Mouse (Mus musculus) frontal cortex, postnatal 36 days (tissue): ENCODE measurements around the gene Nagpa.
"Not testable (repeated sequence)": the region's sequence is repeated elsewhere in the genome, so short reads cannot be mapped to it uniquely, and the experiment has no call there.

ENCODE experiments used
- DNase-seq, 2 experiments: peaks; one replicate each; pipeline ENCODE4 v3.0.0; 2022; ENCODE audit warnings: low spot score in 2 of 2

Gene Nagpa

DNA sequence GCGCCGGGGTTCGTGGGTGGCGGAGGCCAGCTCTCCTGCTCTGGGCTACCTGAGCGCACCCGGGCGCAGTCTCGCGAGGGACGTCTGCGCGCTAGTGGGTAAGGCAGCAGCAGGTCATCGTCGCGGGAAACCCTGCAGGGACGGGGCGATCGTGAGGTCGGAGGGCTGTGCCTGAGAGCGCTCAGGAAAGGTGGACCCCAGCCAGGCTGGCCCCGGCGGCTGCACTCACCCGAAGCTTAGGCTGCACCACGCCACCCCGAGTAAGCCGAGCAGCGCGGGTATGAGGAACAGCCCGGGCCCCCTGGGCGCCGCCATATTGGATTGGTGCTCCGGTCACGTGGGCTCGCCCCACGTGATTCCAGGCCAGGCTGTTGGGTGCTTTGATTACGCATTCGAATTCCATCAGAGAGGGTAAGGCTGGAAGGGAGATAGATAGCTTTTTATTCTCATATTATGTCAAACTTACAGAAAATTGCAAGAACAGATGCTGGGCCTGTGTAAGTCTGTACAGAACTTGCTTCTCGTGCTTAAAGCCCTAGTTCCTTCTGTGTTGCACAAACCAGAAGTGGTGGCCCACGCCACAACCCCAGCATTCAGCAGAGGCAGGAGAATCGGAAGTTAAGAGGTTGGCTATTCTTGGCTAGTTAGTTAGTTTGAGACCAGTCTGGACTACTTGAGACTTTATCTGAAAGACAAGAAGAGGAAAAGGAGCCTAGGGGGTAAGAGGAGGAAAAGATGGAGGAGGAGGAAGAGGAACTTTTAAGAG lies at the start of gene Nagpa:
Gene Nagpa (minus strand): TSS at position 345 of the 766 bp plus-strand sequence.
- peak; percentile 69 to 85 for DNase-seq

DNA sequence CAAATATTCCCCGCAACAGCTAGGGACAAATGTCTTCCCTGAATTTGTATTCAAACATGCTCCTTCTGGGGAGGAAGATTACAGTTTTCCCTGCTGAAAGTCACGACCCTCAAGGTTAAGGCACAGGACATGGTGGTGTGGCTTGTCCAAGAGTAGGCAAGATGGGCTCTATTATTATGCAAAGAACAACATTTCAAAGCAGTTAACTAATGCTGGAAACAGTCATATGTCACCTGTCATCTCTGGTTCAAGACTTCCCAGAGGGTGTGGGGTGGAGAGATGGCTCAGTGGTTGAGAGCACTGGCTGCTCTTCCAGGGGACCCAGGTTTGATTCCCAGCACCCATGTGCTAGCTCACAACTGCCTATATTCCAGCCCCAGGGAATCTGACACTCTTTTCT lies 48.4 kb upstream of the Nagpa start:
- DNase-seq = no peak

DNA sequence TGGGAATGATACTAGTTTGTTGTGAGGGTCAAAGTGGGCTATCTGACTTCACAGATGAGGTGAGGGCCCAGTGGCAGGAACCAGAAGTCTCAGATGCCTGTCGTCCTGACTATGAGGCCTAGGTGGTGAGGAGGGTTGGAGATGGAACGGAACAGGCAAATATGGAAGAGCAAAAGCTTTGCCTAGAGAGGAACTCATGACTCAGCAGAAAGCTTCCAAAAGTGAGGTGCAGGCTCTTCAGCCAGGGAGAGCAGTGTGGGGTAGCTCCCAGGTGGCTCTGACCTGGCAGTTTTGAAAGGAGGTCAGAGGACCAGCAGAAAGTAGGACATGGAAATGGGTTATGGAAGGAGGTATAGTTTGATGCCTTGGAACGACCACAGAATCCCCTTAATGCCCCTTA lies 47.1 kb upstream of the Nagpa start:
- DNase-seq = no peak

DNA sequence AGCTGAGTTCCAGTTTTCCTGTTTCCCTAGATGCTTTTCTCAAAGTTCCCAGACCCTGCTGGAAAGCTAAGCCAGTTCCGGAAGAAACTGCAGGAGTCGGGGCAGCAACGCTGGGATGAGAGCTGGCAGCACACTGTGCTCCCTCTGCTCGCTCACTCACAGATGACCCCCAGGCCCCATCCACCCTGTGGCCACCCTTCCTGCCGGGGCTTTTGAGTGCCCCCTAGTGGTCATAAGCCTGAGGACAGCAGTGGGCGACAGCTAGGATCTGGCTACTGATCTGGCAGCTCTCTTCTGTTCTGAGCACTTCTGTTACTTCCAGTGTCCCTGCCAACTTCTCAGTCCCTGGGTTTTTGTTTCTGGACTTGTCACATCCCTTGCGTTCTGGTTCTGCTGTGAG lies 40.6 kb upstream of the Nagpa start:
- DNase-seq = peak; percentile 50 to 55

DNA sequence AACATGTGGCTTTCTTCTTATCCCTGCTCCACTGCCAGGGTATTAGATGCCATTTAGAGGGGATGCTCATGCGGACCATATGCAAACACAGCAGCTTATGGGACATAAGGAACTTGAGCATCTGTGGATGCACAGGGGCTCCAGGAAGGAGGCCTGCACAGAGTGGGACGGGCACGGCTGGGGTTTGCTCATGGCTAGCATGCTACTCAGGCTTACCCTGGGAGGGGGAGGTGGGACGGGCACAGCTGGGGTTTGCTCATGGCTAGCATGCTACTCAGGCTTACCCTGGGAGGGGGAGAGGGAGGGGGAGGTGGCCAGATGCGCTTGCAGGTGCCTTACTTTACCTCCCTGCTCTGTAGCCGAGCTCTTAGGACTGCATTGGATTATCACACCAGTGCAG lies 39.1 kb upstream of the Nagpa start:
- no peak for DNase-seq

DNA sequence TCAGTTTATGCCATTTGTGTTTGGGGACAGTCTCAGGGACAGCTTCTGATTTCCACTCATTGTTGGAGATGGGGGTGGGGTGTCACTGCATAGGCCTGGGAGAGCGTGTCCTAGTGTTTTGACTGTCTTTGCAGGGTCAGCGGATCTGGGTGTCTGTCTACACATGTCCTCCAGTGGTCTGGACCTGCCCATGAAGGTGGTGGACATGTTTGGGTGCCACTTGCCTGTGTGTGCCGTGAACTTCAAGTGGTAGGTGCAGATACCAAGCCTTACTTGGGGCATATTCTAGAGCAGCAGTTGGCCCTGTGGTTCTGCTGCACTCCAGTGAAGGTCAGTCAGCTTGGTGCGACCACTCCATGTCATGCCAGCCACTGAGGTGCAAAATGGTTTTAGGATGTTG lies 38.5 kb upstream of the Nagpa start:
- no peak for DNase-seq

DNA sequence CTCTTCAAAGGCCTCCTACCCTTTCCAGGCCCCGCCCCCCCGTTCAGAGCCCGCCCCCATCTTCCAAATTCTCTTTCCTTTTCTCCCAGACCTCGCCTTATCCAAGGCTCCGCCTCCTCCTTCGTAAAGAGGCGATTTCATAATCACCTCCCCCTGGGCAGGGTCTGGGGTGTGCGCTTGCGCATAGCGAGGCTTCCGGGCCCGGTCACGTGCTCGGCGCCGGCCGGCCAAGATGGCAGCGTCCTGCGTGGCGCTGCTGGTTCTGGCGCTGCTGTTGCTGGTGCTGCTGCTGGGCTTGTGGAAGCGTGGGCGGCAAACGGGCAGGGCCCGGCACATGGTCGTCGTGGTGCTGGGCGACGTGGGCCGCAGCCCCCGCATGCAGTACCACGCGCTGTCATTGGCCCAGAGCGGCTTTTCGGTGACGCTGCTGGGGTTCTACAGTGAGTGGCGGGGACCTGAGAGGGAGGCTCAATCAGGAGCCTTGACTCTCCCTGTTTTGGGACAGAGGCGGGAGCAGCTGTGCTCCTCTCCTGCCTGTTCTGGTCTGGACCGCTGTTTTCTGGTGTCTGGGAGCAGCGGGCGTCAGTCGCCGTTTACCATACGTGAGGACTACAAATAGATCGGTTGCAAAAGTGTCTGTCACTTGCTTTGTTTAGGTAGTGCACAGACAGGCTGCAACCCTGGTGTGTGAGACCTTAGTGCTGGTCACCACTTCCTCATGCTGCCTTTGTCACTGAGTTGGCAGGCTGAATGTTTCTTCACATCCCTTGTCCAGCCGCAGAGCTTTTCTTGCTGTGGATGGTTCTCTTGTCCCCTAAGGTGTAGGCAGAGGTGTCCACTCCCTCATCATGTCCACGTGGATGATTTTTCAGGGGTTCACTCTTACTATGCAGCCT lies 29.9 kb upstream of the Nagpa start, which contains the start of gene Alg1:
Gene Alg1 (plus strand): TSS at position 204 of the 896 bp plus-strand sequence.
- peak; percentile 93 to 95 for DNase-seq

DNA sequence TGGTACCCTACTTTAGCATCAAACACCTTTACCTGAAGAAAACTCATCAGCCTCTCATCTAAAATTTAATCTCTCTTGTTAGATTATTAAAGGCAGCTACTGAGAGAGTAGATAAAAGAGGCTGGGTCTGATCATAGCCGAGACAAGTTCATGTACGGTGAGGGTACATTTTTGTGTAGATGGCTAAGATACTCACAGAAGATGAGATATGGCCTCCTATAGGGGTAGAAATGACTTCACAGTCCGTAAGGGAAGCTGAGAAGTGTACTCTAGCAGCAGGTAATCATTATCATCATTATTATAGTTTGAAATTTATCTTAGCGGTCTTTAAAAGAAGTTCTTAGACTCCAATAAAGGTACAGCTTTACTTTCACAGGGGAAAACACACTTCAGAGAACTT lies 29.2 kb upstream of the Nagpa start:
- DNase-seq = no peak

DNA sequence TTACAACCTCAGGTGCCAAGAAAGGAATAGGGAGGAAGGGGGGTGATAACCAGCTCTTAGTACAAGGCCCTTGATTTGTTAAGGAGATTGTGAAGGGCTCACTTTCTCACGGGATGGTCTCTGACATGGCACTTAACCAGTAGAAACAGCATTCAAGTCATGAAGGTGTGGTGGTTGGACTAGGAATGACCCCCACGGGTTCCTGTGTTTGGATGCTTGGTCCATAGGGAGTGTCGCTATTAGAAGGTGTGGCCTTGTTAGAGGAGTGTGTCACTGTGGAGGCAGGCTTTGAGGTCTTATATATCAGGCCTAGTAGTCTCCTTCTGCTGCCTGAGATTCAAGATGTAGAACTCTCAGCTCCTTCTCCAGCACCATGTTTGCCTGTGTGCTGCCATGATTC lies 24.3 kb upstream of the Nagpa start:
- not testable (repeated sequence) for DNase-seq

DNA sequence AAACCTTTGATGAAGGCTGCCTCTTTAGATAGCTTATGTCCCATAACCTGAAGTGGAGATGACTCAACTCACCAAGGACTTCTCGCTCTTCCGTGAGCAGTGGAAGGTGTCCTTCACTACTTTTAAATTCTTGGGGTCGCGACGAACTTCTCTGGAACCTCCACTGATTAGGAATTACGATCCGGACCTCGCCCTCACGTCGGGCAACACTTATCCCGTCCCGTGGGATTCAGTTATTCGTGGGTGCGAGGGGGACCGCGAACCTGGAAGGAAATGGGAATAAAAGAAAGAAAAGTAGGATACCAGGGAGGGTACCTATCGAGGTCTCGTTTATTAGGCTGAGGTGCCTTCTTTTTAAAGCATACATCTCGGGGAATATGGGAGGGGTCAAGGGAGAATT lies 23.7 kb upstream of the Nagpa start:
- not testable (repeated sequence) for DNase-seq

DNA sequence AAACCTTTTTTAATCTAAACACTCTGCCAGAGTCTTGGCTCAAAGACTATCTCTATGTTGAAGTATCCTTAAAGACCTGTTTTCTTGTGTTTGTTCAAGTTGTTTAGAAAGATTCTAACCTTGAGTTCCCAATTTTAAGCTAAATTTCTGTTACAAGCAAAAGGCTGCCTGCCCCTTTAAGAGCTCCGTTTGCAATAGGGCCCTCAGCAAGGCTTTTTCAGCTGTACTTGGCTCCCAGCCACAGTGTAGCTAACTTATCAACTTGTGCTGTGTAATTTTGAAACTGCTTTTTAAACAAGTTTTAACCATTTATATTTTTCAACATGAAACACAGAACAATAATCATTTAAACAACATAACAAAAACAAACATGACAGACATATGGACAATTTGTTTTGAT lies 22.7 kb upstream of the Nagpa start:
- DNase-seq = not testable (repeated sequence)

DNA sequence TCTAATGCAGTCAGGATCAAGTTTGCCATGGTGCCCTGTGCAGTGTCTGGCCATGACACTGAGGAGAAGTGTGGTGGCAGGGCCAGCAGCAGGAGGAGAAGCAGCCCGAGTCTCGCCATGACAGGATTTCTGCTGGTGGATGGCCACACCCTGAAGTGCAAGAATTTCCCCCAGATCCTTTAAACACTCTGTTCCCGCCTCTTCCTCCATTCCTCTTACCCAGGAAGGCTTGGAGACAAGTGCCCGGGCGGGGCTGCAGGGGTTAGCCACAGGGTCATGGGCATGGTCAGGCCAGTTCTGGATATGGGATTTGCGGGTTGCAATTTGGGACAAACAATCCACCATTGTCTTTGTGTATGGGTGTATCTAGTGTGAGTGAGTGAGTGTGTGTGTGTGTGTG lies 18.3 kb upstream of the Nagpa start, which contains the start of gene AU021092:
Gene AU021092 (minus strand): TSS at position 160 of the 400 bp plus-strand sequence.
- no peak for DNase-seq

DNA sequence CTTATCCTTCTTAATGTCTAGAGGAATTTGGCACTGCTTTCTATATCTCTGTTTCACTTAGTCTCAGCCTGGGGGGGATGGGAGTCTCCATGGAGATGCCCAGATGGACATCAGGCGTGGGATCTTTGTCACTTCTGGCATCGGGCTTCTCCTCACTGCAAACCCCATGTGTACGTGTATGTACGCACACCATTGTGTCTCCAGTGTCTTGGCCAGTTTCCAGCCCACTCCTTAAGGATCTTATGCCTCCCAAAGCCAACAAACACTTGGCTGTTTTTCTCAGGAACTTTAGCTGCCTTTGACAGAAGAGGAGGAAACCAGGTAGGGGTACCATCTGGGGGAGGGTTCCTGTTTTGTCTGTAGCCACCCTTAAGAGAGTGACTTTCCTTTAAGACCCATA lies 17.6 kb upstream of the Nagpa start:
- DNase-seq = no peak

DNA sequence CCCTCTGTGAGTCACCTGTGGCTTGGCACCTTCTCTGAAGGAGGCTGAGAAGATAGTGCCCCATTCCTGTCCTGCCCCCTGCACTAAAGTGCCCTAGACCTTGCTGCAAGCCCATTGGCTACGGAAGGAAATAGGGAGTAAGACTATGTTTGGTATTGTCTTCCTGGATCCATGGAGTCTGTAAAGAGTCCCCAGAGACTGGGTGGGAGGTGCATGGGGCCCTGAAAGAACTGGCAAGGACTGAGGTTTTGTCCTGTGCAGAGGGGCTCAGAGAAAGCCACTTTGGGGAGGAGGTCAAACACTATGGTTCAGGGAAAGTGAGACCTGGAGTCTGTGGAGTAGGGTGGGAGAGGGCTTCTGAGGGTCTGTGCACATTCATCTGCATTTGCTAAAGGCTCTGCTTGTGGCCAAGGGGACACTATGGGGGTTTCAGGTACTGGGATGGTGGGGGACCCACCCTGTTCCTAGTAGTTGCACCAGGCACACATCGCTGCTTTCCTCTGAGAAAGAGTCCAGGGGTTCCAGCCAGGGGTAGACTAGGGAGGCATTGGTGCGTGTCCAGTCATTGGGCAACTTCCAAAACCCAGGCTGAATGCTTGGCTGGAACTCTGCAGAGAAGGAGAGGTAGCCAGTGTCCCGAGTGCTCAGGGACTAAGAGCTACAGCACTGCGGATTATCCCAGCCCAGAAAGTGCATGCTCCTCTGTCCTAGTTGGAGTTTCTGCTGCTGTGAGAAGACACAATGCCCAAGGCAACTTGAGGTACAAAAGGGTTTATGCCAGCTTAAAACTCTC lies 13.7 kb upstream of the Nagpa start:
- DNase-seq = no peak

DNA sequence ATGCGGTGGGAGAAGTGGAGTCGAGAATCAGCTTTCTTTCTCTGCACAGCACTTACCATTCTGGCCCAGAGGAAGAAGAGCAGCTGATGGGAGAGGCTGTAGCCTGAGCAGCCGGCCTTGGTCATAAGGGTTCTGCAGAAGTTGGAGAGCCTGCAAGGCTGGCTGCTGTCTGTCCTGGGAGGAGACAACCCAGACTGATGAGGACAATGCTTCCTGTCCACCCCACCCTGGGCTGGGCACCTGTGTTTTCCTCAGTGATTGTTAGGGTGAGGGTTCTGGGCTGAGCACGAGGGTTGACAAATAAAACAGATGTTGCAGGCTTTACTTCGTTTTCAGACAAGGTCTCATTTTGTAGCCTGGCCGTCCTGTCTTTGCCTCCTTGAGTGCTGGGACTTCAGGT lies 12.9 kb upstream of the Nagpa start:
- no peak for DNase-seq

DNA sequence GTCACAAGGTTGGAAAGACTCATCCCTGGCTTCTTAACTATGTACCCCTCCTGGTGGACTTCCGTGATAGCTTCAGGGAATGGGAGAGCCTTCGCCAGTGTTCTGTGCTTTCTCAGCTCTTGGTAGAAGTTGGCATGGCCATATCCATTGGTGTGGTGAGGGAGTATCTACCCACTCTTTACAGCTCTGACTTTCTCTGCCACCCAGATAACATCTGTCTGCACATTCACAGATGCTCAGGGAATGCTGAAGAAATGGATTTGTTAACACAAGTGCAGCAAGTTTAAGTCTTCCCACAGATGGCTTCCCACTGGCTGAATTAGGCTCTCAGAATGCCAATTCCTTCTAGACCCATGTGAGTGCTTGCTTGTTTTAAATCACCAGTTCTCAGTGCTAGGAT lies 10.3 kb upstream of the Nagpa start:
- DNase-seq = peak in 1 of 2 experiments; percentile 49

DNA sequence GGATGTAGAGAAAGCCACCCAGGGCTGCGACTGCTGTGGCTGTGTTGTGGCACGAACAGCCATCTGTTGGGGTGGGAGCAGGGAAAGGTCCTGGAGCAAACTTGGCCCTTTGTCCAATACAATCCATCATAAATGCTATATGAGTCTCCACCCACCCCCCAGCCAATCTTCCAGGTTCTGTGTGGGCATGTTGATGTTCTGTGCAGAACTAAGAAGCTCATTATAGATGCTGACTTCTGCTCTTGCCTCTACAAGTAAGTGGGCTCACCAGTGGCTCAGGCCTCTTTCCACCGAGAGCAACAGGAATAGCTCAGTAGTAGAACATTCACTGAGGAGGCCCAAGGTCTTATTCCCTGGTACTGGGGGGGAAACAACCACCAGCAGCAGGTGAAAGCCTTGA lies 8.3 kb upstream of the Nagpa start:
- peak; percentile 26 to 33 for DNase-seq

DNA sequence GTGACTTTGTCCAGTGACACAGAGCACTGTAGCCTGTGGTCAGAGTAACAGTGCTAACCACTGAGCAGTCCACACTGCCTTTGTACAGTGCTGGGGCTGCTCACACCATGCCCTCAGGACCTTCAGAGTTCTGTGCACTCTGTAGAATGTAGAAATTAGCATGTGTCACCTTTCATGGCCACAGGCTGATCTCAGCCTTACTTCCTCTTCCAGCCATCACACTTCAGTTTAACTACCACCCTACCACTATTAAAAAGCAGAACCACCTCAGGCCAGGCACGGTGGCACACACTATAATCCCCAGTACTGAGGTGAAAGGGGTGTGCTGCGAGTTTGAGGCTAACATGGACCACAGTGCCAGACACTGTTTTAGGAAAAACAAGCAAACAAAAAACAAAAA lies 6.6 kb upstream of the Nagpa start:
- no peak for DNase-seq

DNA sequence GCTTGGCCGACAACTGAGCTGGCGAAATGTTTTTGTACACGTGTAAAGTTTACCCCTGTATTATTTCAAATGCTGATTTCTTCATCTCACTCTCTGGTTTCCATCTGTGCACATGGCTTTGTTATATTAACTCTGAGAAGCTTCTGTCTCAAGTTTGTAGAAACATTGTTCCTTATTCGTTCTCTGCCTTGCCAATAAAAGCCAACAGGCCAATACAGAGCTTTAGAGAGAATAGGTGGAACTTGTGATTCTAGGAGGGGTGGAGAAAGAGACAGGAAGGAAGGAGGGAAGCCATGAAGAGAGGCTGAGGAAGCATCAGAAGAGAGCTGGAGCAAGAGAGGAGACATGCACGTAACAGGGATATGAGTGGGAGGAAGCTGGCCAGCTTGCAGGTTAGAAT lies 2.2 kb upstream of the Nagpa start:
- no peak for DNase-seq

DNA sequence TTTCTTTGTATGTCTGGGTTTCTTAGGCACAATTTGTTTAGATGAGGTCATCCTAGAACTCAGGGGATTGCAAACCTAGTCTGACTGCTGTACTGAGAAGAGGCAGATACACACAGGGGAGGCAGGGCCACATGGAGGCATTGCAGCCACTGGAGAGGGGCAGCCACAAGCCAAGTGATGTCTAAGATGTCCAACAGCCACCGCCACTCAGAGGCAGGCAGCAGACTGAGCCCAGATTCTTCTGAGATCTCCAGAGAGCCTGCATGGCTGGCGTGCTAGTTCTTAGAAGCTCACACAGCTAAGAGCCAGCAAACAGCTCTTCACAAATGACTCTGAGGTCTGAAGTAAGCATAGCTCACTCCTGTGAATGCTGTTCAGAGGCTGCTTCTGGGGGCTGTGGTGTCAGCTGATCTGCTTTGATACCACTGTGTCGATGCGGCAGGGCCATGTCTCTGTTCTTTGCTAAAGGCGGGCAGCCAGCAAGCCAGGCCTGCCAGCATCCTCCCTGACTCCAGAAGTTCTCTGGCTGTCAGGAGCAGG lies 1.7 kb upstream of the Nagpa start:
- no peak for DNase-seq

DNA sequence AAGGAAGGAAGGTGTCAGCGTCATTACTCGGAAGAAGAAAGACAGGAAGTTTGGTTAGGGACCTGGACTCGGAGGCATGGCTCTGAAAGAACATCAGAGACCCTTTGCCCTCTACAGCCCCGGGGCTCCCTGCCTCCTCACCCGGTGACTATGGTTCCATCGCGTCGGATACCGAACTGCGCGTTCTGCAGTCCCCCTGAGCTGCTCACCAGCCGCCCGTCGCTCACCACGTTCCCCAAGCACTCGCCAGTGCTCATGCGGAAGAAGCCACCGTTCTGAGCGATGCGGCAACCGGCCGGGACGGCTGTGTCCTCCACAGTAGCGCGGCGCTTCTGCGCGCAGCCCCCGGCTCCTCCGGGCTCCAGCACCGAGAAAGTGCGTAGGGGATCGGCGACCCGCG lies 612 bp downstream of the Nagpa start:
- DNase-seq = peak in 1 of 2 experiments; percentile 24

DNA sequence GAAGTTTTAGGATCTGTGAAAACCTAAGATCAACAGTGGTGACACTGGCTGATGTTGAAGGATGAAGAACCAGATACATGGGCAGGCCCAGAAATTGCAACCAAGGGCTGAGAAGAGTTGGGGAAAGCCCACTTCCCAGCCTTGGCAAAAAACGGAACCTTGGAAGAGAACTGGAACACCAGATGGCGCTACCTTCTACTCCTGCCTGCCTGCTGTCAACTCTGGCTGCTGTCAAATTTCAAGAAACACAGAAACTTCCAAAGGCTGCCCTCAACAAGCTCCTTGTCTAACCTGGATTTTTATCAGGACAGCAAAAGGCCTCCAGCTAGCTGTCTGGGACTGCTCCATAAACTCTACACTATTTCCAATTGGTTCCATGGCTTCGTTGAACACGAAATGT lies 1.1 kb downstream of the Nagpa start:
- peak; percentile 55 to 67 for DNase-seq
